Mouse (Mus musculus) MN1 (cell line): ENCODE data around the gene Atg4b.
"Not testable (repeated sequence)": the region's sequence is repeated elsewhere in the genome, so short reads cannot be mapped to it uniquely, and the experiment has no call there.

ENCODE experiments used
- DNase-seq: peaks from one replicate; pipeline ENCODE4 v3.0.0-alpha.2; 2016; ENCODE audit warnings: low spot score

Gene Atg4b

DNA sequence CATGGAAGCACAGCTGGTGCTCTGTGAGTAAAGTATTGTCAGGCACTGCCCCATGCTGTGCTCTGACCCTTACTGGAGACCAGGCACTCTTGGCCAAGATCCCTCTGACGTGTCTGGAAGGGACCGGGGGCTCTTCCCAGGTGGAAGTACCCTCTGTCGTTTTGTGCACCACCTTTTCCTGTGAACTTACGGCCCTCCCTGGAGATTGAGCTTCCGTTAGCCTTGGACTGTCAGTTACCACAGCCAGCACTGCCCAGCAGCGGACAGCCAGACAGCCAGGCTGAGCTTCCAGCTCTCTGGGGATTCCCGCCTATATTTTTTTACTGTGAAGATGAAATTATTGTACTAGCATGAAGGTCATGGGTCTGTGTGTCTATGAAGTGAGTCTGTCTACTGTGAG, 67.4 kb downstream of the Atg4b start:
- DNase-seq, result no peak

- DNase-seq, result no peak
Observed at GRCm38 (mm10) chr1:93823796-93824495, 72.6 kb downstream of the Atg4b start.

DNA sequence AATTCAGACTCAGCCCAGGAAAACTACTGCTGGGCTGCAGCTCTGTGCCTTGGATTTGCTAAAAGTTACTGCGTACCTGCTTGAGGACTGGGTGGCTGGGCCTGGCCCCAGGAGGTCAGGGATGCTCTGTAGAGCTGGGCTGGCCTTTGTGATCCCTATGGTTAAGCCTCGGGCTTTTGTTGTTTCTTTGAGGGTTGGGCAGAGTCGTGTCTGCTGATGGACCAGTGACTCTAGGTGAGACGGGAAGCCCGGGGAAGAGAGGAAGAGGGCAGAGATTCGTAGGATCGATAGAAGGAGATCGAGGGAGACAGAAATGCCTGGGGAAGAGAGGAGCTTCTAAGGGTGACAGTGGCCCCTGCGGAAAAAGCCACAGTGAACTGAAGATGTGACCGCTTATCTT, 73.3 kb downstream of the Atg4b start, which contains the start of gene D2hgdh:
TSS of gene D2hgdh (plus strand) at position 301 of the 400 bp plus-strand sequence.
- peak; percentile 46 for DNase-seq

GRCm38 (mm10) chr1:93825105-93825674, 73.9 kb downstream of the Atg4b start:
- peak; percentile 95 for DNase-seq

GRCm38 (mm10) chr1:93825771-93826539, 74.7 kb downstream of the Atg4b start:
- no peak for DNase-seq

DNA sequence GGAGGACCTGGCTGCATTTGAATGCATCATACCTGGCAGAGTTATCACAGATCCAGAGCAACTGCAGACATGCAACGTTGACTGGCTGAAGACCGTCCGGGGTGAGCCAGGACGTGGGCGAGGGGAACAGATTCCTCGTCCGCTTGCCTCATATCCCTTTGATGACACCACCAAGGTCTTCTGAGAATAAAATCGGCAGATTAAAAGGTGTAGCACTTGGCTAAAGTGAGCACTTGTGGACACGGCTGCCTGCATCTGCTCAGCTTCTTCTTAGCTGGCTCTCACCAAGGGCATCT, 75.2 kb downstream of the Atg4b start:
- DNase-seq, result no peak

GRCm38 (mm10) chr1:93832754-93833360, 81.6 kb downstream of the Atg4b start:
- peak; percentile 4 for DNase-seq

GRCm38 (mm10) chr1:93834671-93835150, 83.4 kb downstream of the Atg4b start:
- peak; percentile 4 for DNase-seq

GRCm38 (mm10) chr1:93835211-93835610, 83.9 kb downstream of the Atg4b start:
- peak; percentile 1 for DNase-seq

DNA sequence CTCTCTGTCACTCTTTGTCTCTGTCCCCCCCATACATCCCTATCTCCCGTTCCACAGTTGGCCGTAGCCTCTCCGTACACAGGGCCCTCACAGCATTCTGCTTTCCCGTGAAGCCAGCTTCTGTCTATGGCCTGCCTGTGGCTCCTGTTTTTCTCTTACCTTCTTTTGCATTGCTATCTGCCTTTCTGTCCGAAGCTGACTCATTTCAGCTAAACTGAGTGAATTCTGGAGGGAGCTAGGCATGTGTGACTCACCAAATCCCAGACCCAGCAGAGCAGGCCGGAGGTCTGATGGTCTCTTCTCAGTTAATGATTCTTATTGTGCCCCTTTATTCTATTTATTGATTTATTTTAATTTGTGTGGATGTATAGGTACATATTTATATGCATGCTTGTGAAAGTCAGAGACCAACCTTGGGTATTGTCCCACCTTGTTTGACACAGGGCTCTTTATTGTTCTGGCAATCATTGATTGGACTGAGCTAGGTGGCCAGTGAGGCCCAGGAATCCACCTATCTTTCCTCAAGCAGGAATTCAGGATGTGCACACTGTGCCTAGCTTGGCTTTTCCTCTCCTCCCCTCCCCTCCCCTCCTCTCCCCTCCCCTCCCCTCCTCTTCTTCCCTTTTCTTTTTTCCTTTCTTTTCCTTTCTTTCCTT, 84.7 kb downstream of the Atg4b start:
- peak; percentile 29 for DNase-seq

DNA sequence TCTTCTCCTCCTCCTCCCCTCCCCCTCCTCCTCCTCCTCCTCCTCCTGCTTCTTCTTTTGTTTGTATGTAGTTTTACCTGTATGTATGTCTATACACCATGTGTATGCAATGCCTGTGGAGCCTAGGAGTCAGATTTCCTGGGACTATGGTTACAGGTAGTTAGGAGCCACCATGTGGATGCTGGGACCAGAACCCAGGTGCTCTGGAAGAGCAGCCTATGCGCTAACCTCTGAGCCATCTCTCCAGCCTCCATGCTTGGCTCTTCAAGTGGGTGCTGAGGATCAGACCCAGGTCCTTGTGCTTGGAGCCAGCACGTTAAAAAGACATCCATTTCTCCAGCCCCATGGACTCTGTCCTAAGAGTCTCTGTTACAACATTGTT, 85.2 kb downstream of the Atg4b start:
- DNase-seq, result no peak

DNA sequence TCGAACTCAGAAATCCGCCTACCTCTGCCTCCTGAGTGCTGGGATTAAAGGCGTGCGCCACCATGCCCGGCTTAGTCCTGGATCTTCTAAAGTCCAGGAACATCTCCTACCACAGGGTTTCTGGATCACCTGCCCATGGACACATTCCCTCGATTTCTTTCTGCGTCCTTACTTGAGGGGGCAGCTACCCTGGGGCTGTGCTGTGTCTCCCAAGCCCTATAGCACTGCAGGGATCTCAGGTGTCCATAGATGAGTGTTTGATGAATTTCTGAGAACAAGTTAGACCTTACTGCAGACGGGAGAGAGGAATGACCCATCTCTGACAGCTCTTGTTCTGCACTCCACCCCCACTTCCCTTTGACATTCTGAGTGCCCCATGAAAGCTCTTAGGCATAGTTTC, 86.0 kb downstream of the Atg4b start:
- peak; percentile 2 for DNase-seq

GRCm38 (mm10) chr1:93838569-93838968, 87.3 kb downstream of the Atg4b start:
- not testable (repeated sequence) for DNase-seq
